ENCODE assay signal across 13 mouse cellular contexts in genomic region chr15:97603492-97603891, GRCm38 (mm10).
DNase-seq lines count a peak whose midpoint lies in the region; ATAC-seq and TF ChIP-seq lines count a peak whose summit lies in the region.
"Had no signal": no experiment of that assay in that cellular context is flagged by ENCODE, and none has a peak within 500 bp of the region (broad histone marks: within the 10 kb centered on the region; RNA-seq: fewer than 3 reads in every experiment).

No protein-coding gene starts in this region.

- peak; percentile 68 for TF ChIP-seq CTCF in hindbrain, postnatal 0 days (IDR thresholded peaks at IDR 0.05; ENCODE audit: low read depth)

- H3K4me1 ChIP-seq in hindbrain, postnatal 0 days (ENCODE audit: insufficient read depth, low read length): peaks cover 3% of the 10 kb centered on the region
- H3K4me1 ChIP-seq in hindbrain, embryonic 12.5 days: peaks cover 15% of the 10 kb centered on the region
- peaks cover 6% of the 10 kb centered on the region for H3K4me1 ChIP-seq in midbrain, embryonic 11.5 days (ENCODE audit: control insufficient read depth, insufficient read depth, low read length)
- H3K4me1 ChIP-seq in midbrain, embryonic 10.5 days: peaks cover 23% of the 10 kb centered on the region

- ATAC-seq in hindbrain, postnatal 0 days: no peak
- ATAC-seq in hindbrain, embryonic 12.5 days (ENCODE audit: low FRiP score): no peak
- ATAC-seq in midbrain, embryonic 11.5 days (ENCODE audit: low FRiP score): no peak
- no peak for ATAC-seq in erythroid progenitor cell, adult 5-6 weeks (replicated peaks; ENCODE audit: low FRiP score, poor library complexity, severe bottlenecking)
- ATAC-seq: forebrain, embryonic 14.5 days had no signal

- no peak overlapping the region for H3K27ac ChIP-seq in hindbrain, postnatal 0 days
- H3K27ac ChIP-seq in hindbrain, embryonic 12.5 days: no peak overlapping the region
- no peak overlapping the region for H3K27ac ChIP-seq in midbrain, embryonic 11.5 days (ENCODE audit: low read depth, low read length)
- H3K27ac ChIP-seq in midbrain, embryonic 10.5 days (replicated peaks): no peak overlapping the region
- H3K27ac ChIP-seq: limb, embryonic 12.5 days; macrophage had no signal

- H3K9ac ChIP-seq in hindbrain, postnatal 0 days (replicated peaks; ENCODE audit: low read length): no peak overlapping the region
- H3K9ac ChIP-seq in hindbrain, embryonic 12.5 days: no peak overlapping the region
- H3K9ac ChIP-seq in midbrain, embryonic 11.5 days (ENCODE audit: low read length): no peak overlapping the region
- H3K9ac ChIP-seq: limb, embryonic 12.5 days had no signal

- H3K4me2 ChIP-seq in hindbrain, postnatal 0 days (ENCODE audit: low read depth, low read length): no peak overlapping the region
- H3K4me2 ChIP-seq in hindbrain, embryonic 12.5 days (replicated peaks): no peak overlapping the region
- H3K4me2 ChIP-seq in midbrain, embryonic 11.5 days: no peak overlapping the region
- H3K4me2 ChIP-seq: limb, embryonic 12.5 days had no signal

- H3K9me3 ChIP-seq in hindbrain, postnatal 0 days (ENCODE audit: low read length): no peaks in the 10 kb centered on the region
- H3K9me3 ChIP-seq in hindbrain, embryonic 12.5 days (replicated peaks): no peaks in the 10 kb centered on the region
- peaks cover 3% of the 10 kb centered on the region; the same call in 1 of the 2 replicates for H3K9me3 ChIP-seq in midbrain, embryonic 11.5 days (ENCODE audit: control insufficient read depth, low read length)
- H3K9me3 ChIP-seq in midbrain, embryonic 10.5 days (replicated peaks): no peaks in the 10 kb centered on the region
- H3K9me3 ChIP-seq: limb, embryonic 12.5 days had no signal

- DNase-seq in hindbrain, postnatal 0 days (ENCODE audit: low spot score): peak; percentile 58
- DNase-seq in midbrain, embryonic 11.5 days (ENCODE audit: low spot score, missing footprints): peak; percentile 45
- DNase-seq in midbrain, embryonic 10.5 days (ENCODE audit: low spot score): no peak
- peak; percentile 50 for DNase-seq in NIH3T3 (ENCODE audit: low read depth)
- DNase-seq in retina, embryonic 14.5 days (ENCODE audit: low spot score): peak; percentile 41
- no peak for DNase-seq in yolk sac, embryonic 10.5 days (ENCODE audit: low spot score)
- DNase-seq: kidney, adult 11 months had no signal

- 37% methylated on average over 6 of the region's 6 CpGs for WGBS in hindbrain, postnatal 0 days
- 55% methylated on average over 6 of the region's 6 CpGs for WGBS in hindbrain, embryonic 12.5 days
- 61% methylated on average over 6 of the region's 6 CpGs for WGBS in midbrain, embryonic 11.5 days
- 62% methylated on average over 6 of the region's 6 CpGs for WGBS in midbrain, embryonic 10.5 days

- H3K4me3 ChIP-seq in hindbrain, postnatal 0 days (ENCODE audit: low read length): no peak overlapping the region
- no peak overlapping the region for H3K4me3 ChIP-seq in hindbrain, embryonic 12.5 days
- no peak overlapping the region for H3K4me3 ChIP-seq in midbrain, embryonic 11.5 days (ENCODE audit: low read depth, low read length)
- H3K4me3 ChIP-seq in midbrain, embryonic 10.5 days: no peak overlapping the region
- H3K4me3 ChIP-seq: limb, embryonic 12.5 days; myocyte had no signal

- H3K36me3 ChIP-seq in hindbrain, postnatal 0 days (ENCODE audit: insufficient read depth, low read length): no peaks in the 10 kb centered on the region
- no peaks in the 10 kb centered on the region for H3K36me3 ChIP-seq in hindbrain, embryonic 12.5 days
- H3K36me3 ChIP-seq in midbrain, embryonic 11.5 days (ENCODE audit: control insufficient read depth, insufficient read depth, low read length): no peaks in the 10 kb centered on the region
- H3K36me3 ChIP-seq in midbrain, embryonic 10.5 days: no peaks in the 10 kb centered on the region
- H3K36me3 ChIP-seq: limb, embryonic 12.5 days had no signal

- H3K27me3 ChIP-seq in hindbrain, postnatal 0 days (ENCODE audit: insufficient read depth, low read length): no peaks in the 10 kb centered on the region
- H3K27me3 ChIP-seq in hindbrain, embryonic 12.5 days: peaks cover 3% of the 10 kb centered on the region; the same call in 1 of the 2 replicates
- no peaks in the 10 kb centered on the region; the same call in 1 of the 2 replicates for H3K27me3 ChIP-seq in midbrain, embryonic 11.5 days (ENCODE audit: control insufficient read depth, insufficient read depth, low read length)
- H3K27me3 ChIP-seq in midbrain, embryonic 10.5 days (ENCODE audit: low read depth, poor library complexity, severe bottlenecking): peaks cover 8% of the 10 kb centered on the region; the same call in 1 of the 2 replicates
- H3K27me3 ChIP-seq: limb, embryonic 12.5 days had no signal

Comparison
In these comparisons a context has a peak if more than half of its experiments do, and no peak if none do; other contexts are left out.
1. DNase-seq: peak in hindbrain, postnatal 0 days (single experiment), midbrain, embryonic 11.5 days (single experiment), NIH3T3 (single experiment) and retina, embryonic 14.5 days (single experiment); none in midbrain, embryonic 10.5 days (single experiment) and yolk sac, embryonic 10.5 days (single experiment).